8 mouse cellular contexts compared by ENCODE assay signal in genomic region chr5:137277360-137278342, GRCm38 (mm10). TPM values are rescaled to one million over a fixed set of nuclear protein-coding genes. Genes with fewer than 3 reads are reported as not detected.
DNase-seq lines count a peak whose midpoint lies in the region; ATAC-seq and TF ChIP-seq lines count a peak whose summit lies in the region.

No protein-coding gene starts in this region.

- intact Hi-C loops in gastrocnemius, postnatal 14 days (cut with DNase I; ENCODE audit: low total_unique reads) = no loop called here

- WGBS in kidney, postnatal 0 days = 25% methylated on average over 18 of the region's 18 CpGs
- 25% methylated on average over 18 of the region's 18 CpGs for WGBS in neural tube, embryonic 13.5 days

- TF ChIP-seq CTCF in kidney, postnatal 0 days (IDR thresholded peaks at IDR 0.05; ENCODE audit: low read depth) = peak; percentile 64

- H3K9ac ChIP-seq in kidney, postnatal 0 days (ENCODE audit: low read depth, low read length) = no peak overlapping the region
- peak overlapping the region; percentile 32; the same call in 1 of the 2 replicates for H3K9ac ChIP-seq in neural tube, embryonic 13.5 days

- no peak overlapping the region for H3K4me3 ChIP-seq in kidney, postnatal 0 days (replicated peaks; ENCODE audit: low read depth, low read length)
- H3K4me3 ChIP-seq in neural tube, embryonic 13.5 days = no peak overlapping the region

- peak; percentile 4 for DNase-seq in cerebellum, adult 9-10 months
- no peak for DNase-seq in cerebellum, postnatal 4 days (ENCODE audit: low spot score in 2 of 2)
- peak; percentile 49 for DNase-seq in thymus, postnatal 14 days
- no peak for DNase-seq in thymus, postnatal 0 days (ENCODE audit: low spot score)
- peak; percentile 70 for DNase-seq in kidney, postnatal 0 days (ENCODE audit: low spot score)
- no peak for DNase-seq in urinary bladder, postnatal 36 days (ENCODE audit: low spot score in 2 of 2)
- DNase-seq in gastrocnemius, postnatal 14 days = no peak

- H3K9me3 ChIP-seq in kidney, postnatal 0 days (replicated peaks; ENCODE audit: low read length) = no peaks in the 10 kb centered on the region; the same call in 1 of the 2 replicates
- H3K9me3 ChIP-seq in neural tube, embryonic 13.5 days = peaks cover 5% of the 10 kb centered on the region; the same call in 1 of the 2 replicates

- H3K4me1 ChIP-seq in kidney, postnatal 0 days (replicated peaks; ENCODE audit: insufficient read depth, low read length) = no peaks in the 10 kb centered on the region
- H3K4me1 ChIP-seq in neural tube, embryonic 13.5 days (replicated peaks) = peaks cover 10% of the 10 kb centered on the region

- no peak; the same call in 1 of the 2 replicates for ATAC-seq in kidney, postnatal 0 days (replicated peaks; ENCODE audit: low FRiP score, low read depth)
- ATAC-seq in neural tube, embryonic 13.5 days (ENCODE audit: low read depth) = peak; percentile 84

- H3K27me3 ChIP-seq in kidney, postnatal 0 days (ENCODE audit: insufficient read depth, low read length) = no peaks in the 10 kb centered on the region
- H3K27me3 ChIP-seq in neural tube, embryonic 13.5 days = no peaks in the 10 kb centered on the region; the same call in 1 of the 2 replicates

- H3K36me3 ChIP-seq in kidney, postnatal 0 days (ENCODE audit: insufficient read depth, low read length) = no peaks in the 10 kb centered on the region
- H3K36me3 ChIP-seq in neural tube, embryonic 13.5 days = no peaks in the 10 kb centered on the region

- H3K27ac ChIP-seq in kidney, postnatal 0 days = no peak overlapping the region
- no peak overlapping the region for H3K27ac ChIP-seq in neural tube, embryonic 13.5 days (replicated peaks)

- H3K4me2 ChIP-seq in kidney, postnatal 0 days (ENCODE audit: low read length) = no peak overlapping the region
- peak overlapping the region; percentile 40 for H3K4me2 ChIP-seq in neural tube, embryonic 13.5 days

RNA-seq across cellular contexts. Expression of gene Ache, which starts 9.7 kb away (rescaled TPM):
- 25.9 and 26.3 TPM in 2 replicates for polyA plus RNA-seq in thymus, postnatal 0 days (2015; fragmentation: Nextera tagmentation; extraction: Ambion mirVana)
- polyA plus RNA-seq in kidney, postnatal 0 days (2015; fragmentation: Nextera tagmentation; extraction: Ambion mirVana) = 6.5 and 7.4 TPM in 2 replicates
- polyA plus RNA-seq in neural tube, embryonic 13.5 days (2015; fragmentation: Nextera tagmentation; extraction: Ambion mirVana) = 37.8 and 40.6 TPM in 2 replicates
- 10 to 100 TPM; 48.8 to 59.8 TPM for total RNA-seq in gastrocnemius, postnatal 14 days (2021)

RNA-seq across cellular contexts. Expression of gene Ufsp1, which starts 16.8 kb away (rescaled TPM):
- polyA plus RNA-seq in thymus, postnatal 0 days (2015; fragmentation: Nextera tagmentation; extraction: Ambion mirVana) = 16.6 and 21.0 TPM in 2 replicates
- 11.4 and 12.8 TPM in 2 replicates for polyA plus RNA-seq in kidney, postnatal 0 days (2015; fragmentation: Nextera tagmentation; extraction: Ambion mirVana)
- polyA plus RNA-seq in neural tube, embryonic 13.5 days (2015; fragmentation: Nextera tagmentation; extraction: Ambion mirVana) = 15.1 and 18.3 TPM in 2 replicates
- 10 to 100 TPM; 30.5 to 36.3 TPM for total RNA-seq in gastrocnemius, postnatal 14 days (2021)

RNA-seq across cellular contexts. Expression of gene Srrt, which starts 29.8 kb away (rescaled TPM):
- 114 and 118 TPM in 2 replicates for polyA plus RNA-seq in thymus, postnatal 0 days (2015; fragmentation: Nextera tagmentation; extraction: Ambion mirVana)
- polyA plus RNA-seq in kidney, postnatal 0 days (2015; fragmentation: Nextera tagmentation; extraction: Ambion mirVana) = 68.0 and 77.7 TPM in 2 replicates
- 102 and 115 TPM in 2 replicates for polyA plus RNA-seq in neural tube, embryonic 13.5 days (2015; fragmentation: Nextera tagmentation; extraction: Ambion mirVana)
- 10 to 100 TPM; 39.0 to 40.6 TPM for total RNA-seq in gastrocnemius, postnatal 14 days (2021)

RNA-seq across cellular contexts. Expression of gene Trip6, which starts 36.6 kb away (rescaled TPM):
- 17.1 and 17.4 TPM in 2 replicates for polyA plus RNA-seq in thymus, postnatal 0 days (2015; fragmentation: Nextera tagmentation; extraction: Ambion mirVana)
- polyA plus RNA-seq in kidney, postnatal 0 days (2015; fragmentation: Nextera tagmentation; extraction: Ambion mirVana) = 74.8 and 75.6 TPM in 2 replicates
- 17.7 and 23.8 TPM in 2 replicates for polyA plus RNA-seq in neural tube, embryonic 13.5 days (2015; fragmentation: Nextera tagmentation; extraction: Ambion mirVana)
- total RNA-seq in gastrocnemius, postnatal 14 days (2021) = 1 to 10 TPM; 7.9 to 9.6 TPM

RNA-seq across cellular contexts. Expression of gene Slc12a9, which starts 55.7 kb away (rescaled TPM):
- polyA plus RNA-seq in thymus, postnatal 0 days (2015; fragmentation: Nextera tagmentation; extraction: Ambion mirVana) = 7.0 and 9.5 TPM in 2 replicates
- 11.8 and 12.0 TPM in 2 replicates for polyA plus RNA-seq in kidney, postnatal 0 days (2015; fragmentation: Nextera tagmentation; extraction: Ambion mirVana)
- 26.9 and 27.4 TPM in 2 replicates for polyA plus RNA-seq in neural tube, embryonic 13.5 days (2015; fragmentation: Nextera tagmentation; extraction: Ambion mirVana)
- 1 to 10 TPM; 3.1 to 3.3 TPM for total RNA-seq in gastrocnemius, postnatal 14 days (2021)

Comparison
In these comparisons a context has a peak if more than half of its experiments do, and no peak if none do; other contexts are left out.
1. DNase-seq: peak in cerebellum, adult 9-10 months (single experiment), thymus, postnatal 14 days (single experiment) and kidney, postnatal 0 days (single experiment); none in cerebellum, postnatal 4 days (0 of 2), thymus, postnatal 0 days (single experiment), urinary bladder, postnatal 36 days (0 of 2) and gastrocnemius, postnatal 14 days (single experiment).